In genomic region chr2:118431589-118431988, GRCm38 (mm10) we compare ENCODE assay signal across 9 mouse cellular contexts. TPM values are rescaled to one million over a fixed set of nuclear protein-coding genes. Genes with fewer than 3 reads are reported as not detected.
A peak's percentile ranks its signal among the peaks of the same experiment; 100 is the strongest.
DNase-seq lines count a peak whose midpoint lies in the region; ATAC-seq and TF ChIP-seq lines count a peak whose summit lies in the region.
"Had no signal": no experiment of that assay in that cellular context is flagged by ENCODE, and none has a peak within 500 bp of the region (broad histone marks: within the 10 kb centered on the region; RNA-seq: fewer than 3 reads in every experiment).

No protein-coding gene starts in this region.

- 74% methylated on average over 5 of the region's 5 CpGs for WGBS in kidney, embryonic 16.5 days
- 59% methylated on average over 5 of the region's 5 CpGs for WGBS in lung, embryonic 14.5 days

- H3K27ac ChIP-seq in kidney, embryonic 16.5 days (ENCODE audit: low read length): no peak overlapping the region
- no peak overlapping the region for H3K27ac ChIP-seq in lung, embryonic 14.5 days (ENCODE audit: low read depth)
- H3K27ac ChIP-seq: heart, embryonic 13.5 days had no signal

- ATAC-seq in kidney, embryonic 16.5 days (ENCODE audit: low FRiP score, low TSS enrichment): no peak
- ATAC-seq in common myeloid progenitor, adult 5-6 weeks (replicated peaks; ENCODE audit: low read depth, poor library complexity, severe bottlenecking): peak; percentile 65; the same call in 1 of the 2 replicates
- ATAC-seq in lung, embryonic 14.5 days (ENCODE audit: insufficient read depth): no peak

- no peaks in the 10 kb centered on the region for H3K27me3 ChIP-seq in kidney, embryonic 16.5 days (ENCODE audit: insufficient read depth, low read length)
- H3K27me3 ChIP-seq in lung, embryonic 14.5 days (ENCODE audit: insufficient read depth, low read length): no peaks in the 10 kb centered on the region
- H3K27me3 ChIP-seq: heart, embryonic 13.5 days had no signal

- no peak overlapping the region for H3K9ac ChIP-seq in kidney, embryonic 16.5 days (replicated peaks; ENCODE audit: low read length)
- H3K9ac ChIP-seq in lung, embryonic 14.5 days: no peak overlapping the region
- H3K9ac ChIP-seq: heart, embryonic 13.5 days had no signal

- peak; percentile 64 for TF ChIP-seq CTCF in lung, embryonic 14.5 days (IDR thresholded peaks at IDR 0.05; ENCODE audit: low read depth)

- no peaks in the 10 kb centered on the region for H3K9me3 ChIP-seq in kidney, embryonic 16.5 days (ENCODE audit: low read length)
- H3K9me3 ChIP-seq in lung, embryonic 14.5 days (ENCODE audit: low read depth, low read length): no peaks in the 10 kb centered on the region

- no peaks in the 10 kb centered on the region for H3K4me1 ChIP-seq in kidney, embryonic 16.5 days (ENCODE audit: insufficient read depth, low read length)
- no peaks in the 10 kb centered on the region for H3K4me1 ChIP-seq in lung, embryonic 14.5 days (ENCODE audit: insufficient read depth)
- H3K4me1 ChIP-seq: heart, embryonic 13.5 days had no signal

- peaks cover 58% of the 10 kb centered on the region for H3K36me3 ChIP-seq in kidney, embryonic 16.5 days (ENCODE audit: insufficient read depth, low read length)
- peaks cover 78% of the 10 kb centered on the region for H3K36me3 ChIP-seq in lung, embryonic 14.5 days (ENCODE audit: insufficient read depth)

- DNase-seq in kidney, adult 9 months: peak; percentile 49
- DNase-seq in CD4-positive helper T cell, adult 2 months (ENCODE audit: low read depth, low spot score): peak; percentile 26
- peak; percentile 18 for DNase-seq in MEL-GATA-1-ER (ENCODE audit: extremely low read depth, low read depth)
- DNase-seq in lung, embryonic 14.5 days: peak; percentile 68
- DNase-seq in Muller cell, postnatal 12 days (ENCODE audit: inconsistent ontology term): no peak
- no peak for DNase-seq in frontal cortex, postnatal 14 days (ENCODE audit: low spot score in 2 of 2)

- no peak overlapping the region for H3K4me3 ChIP-seq in kidney, embryonic 16.5 days (ENCODE audit: low read length)
- no peak overlapping the region for H3K4me3 ChIP-seq in lung, embryonic 14.5 days (ENCODE audit: low read depth, low read length)
- H3K4me3 ChIP-seq: heart, embryonic 13.5 days had no signal

- no peak overlapping the region for H3K4me2 ChIP-seq in kidney, embryonic 16.5 days (replicated peaks; ENCODE audit: low read depth, low read length)
- H3K4me2 ChIP-seq in lung, embryonic 14.5 days: no peak overlapping the region
- H3K4me2 ChIP-seq: heart, embryonic 13.5 days had no signal

RNA-seq across cellular contexts. Expression of gene Eif2ak4, which starts 43.2 kb away (rescaled TPM):
- polyA plus RNA-seq in kidney, embryonic 16.5 days (2015; fragmentation: Nextera tagmentation; extraction: Ambion mirVana): 12.5 and 13.4 TPM in 2 replicates
- total RNA-seq in common myeloid progenitor, adult 5-6 weeks (2017): 14.8 and 21.7 TPM in 2 replicates
- 14.5 and 15.4 TPM in 2 replicates for polyA plus RNA-seq in lung, embryonic 14.5 days (2014; fragmentation: Nextera tagmentation; extraction: Ambion mirVana)

RNA-seq across cellular contexts. Expression of gene Srp14, which starts 47.9 kb away (rescaled TPM):
- polyA plus RNA-seq in kidney, embryonic 16.5 days (2015; fragmentation: Nextera tagmentation; extraction: Ambion mirVana): 216 and 231 TPM in 2 replicates
- total RNA-seq in common myeloid progenitor, adult 5-6 weeks (2017): 172 and 192 TPM in 2 replicates
- polyA plus RNA-seq in lung, embryonic 14.5 days (2014; fragmentation: Nextera tagmentation; extraction: Ambion mirVana): 214 and 218 TPM in 2 replicates

RNA-seq across cellular contexts. Expression of gene Gpr176, which starts 58.4 kb away (rescaled TPM):
- polyA plus RNA-seq in kidney, embryonic 16.5 days (2015; fragmentation: Nextera tagmentation; extraction: Ambion mirVana): 1.4 and 1.5 TPM in 2 replicates
- total RNA-seq in common myeloid progenitor, adult 5-6 weeks (2017): not detected in 2 replicates
- 0.26 TPM in 1 of 2 replicates, not detected in the other for polyA plus RNA-seq in lung, embryonic 14.5 days (2014; fragmentation: Nextera tagmentation; extraction: Ambion mirVana)

Comparison
In these comparisons a context has a peak if more than half of its experiments do, and no peak if none do; other contexts are left out.
1. DNase-seq: peak in kidney, adult 9 months (single experiment), CD4-positive helper T cell, adult 2 months (single experiment), MEL-GATA-1-ER (single experiment) and lung, embryonic 14.5 days (single experiment); none in Muller cell, postnatal 12 days (single experiment) and frontal cortex, postnatal 14 days (0 of 2).